Mouse (Mus musculus) brain, adult 2 months (tissue): ENCODE results near the gene Tbata.
A peak's percentile ranks its signal among the peaks of the same experiment; 100 is the strongest.

Source experiments
- DNase-seq: peaks from one replicate; pipeline ENCODE4 v3.0.0; 2011; ENCODE audit warnings: low read depth, low spot score

The Tbata gene

GRCm38 (mm10) chr10:61211105-61211504, 39.4 kb downstream of the Tbata start:
- DNase-seq: no peak

GRCm38 (mm10) chr10:61211743-61212142, 40.0 kb downstream of the Tbata start:
- DNase-seq: peak; percentile 74

- DNase-seq: no peak
Measured at GRCm38 (mm10) chr10:61212817-61213216, 41.1 kb downstream of the Tbata start.

GRCm38 (mm10) chr10:61215658-61216057, 43.9 kb downstream of the Tbata start:
- no peak for DNase-seq

- DNase-seq: no peak
Measured at GRCm38 (mm10) chr10:61216163-61216562, 44.4 kb downstream of the Tbata start.

GRCm38 (mm10) chr10:61219318-61219717, 47.6 kb downstream of the Tbata start:
- DNase-seq: no peak

GRCm38 (mm10) chr10:61225694-61226093, 53.9 kb downstream of the Tbata start:
- no peak for DNase-seq

GRCm38 (mm10) chr10:61226784-61227396, 55.1 kb downstream of the Tbata start:
- DNase-seq: no peak

GRCm38 (mm10) chr10:61231756-61232155, 60.0 kb downstream of the Tbata start:
- no peak for DNase-seq

GRCm38 (mm10) chr10:61232858-61233567, 61.3 kb downstream of the Tbata start:
- DNase-seq: no peak

- no peak for DNase-seq
Measured at GRCm38 (mm10) chr10:61234319-61234718, 62.6 kb downstream of the Tbata start.

GRCm38 (mm10) chr10:61235677-61236267, 64.0 kb downstream of the Tbata start:
- no peak for DNase-seq

- no peak for DNase-seq
Measured at GRCm38 (mm10) chr10:61236683-61237390, 65.1 kb downstream of the Tbata start.

- DNase-seq: no peak
Measured at GRCm38 (mm10) chr10:61237391-61237785, 65.6 kb downstream of the Tbata start.
